Mouse (Mus musculus) lung, postnatal 0 days (tissue): ENCODE results near the gene Cd82.

Source experiments
- CTCF ChIP-seq: IDR thresholded peaks from 2 replicates; pipeline ENCODE4 v1.5.1; 2016; ENCODE audit warnings: antibody characterized with exemption, mild to moderate bottlenecking
- EP300 ChIP-seq: IDR thresholded peaks from 2 replicates; pipeline ENCODE4 v1.6.1; 2016; ENCODE audit warnings: antibody characterized with exemption, mild to moderate bottlenecking, control low read depth

GRCm38 (mm10) chr2:93448774-93449173 lies 14.2 kb downstream of the Cd82 start:
- TF ChIP-seq CTCF (no peak), EP300 (no peak)
